Mouse (Mus musculus) adrenal gland, postnatal 14 days (tissue): Measurements from ENCODE around the gene Tdrd12. TPM values are rescaled to one million over a fixed set of nuclear protein-coding genes. Genes with fewer than 3 reads are reported as not detected.

Experiments
- DNase-seq: peaks from one replicate; pipeline ENCODE4 v3.0.0; 2021; ENCODE audit warnings: mixed read lengths
- total RNA-seq: library from RNA; stranded (reverse); gene quantifications from 2 replicates; pipeline ENCODE4 v1.2.3, GENCODE M21; 2021

Tdrd12 gene
- total RNA-seq, 1 experiment from 2014 or later: not detected

DNA sequence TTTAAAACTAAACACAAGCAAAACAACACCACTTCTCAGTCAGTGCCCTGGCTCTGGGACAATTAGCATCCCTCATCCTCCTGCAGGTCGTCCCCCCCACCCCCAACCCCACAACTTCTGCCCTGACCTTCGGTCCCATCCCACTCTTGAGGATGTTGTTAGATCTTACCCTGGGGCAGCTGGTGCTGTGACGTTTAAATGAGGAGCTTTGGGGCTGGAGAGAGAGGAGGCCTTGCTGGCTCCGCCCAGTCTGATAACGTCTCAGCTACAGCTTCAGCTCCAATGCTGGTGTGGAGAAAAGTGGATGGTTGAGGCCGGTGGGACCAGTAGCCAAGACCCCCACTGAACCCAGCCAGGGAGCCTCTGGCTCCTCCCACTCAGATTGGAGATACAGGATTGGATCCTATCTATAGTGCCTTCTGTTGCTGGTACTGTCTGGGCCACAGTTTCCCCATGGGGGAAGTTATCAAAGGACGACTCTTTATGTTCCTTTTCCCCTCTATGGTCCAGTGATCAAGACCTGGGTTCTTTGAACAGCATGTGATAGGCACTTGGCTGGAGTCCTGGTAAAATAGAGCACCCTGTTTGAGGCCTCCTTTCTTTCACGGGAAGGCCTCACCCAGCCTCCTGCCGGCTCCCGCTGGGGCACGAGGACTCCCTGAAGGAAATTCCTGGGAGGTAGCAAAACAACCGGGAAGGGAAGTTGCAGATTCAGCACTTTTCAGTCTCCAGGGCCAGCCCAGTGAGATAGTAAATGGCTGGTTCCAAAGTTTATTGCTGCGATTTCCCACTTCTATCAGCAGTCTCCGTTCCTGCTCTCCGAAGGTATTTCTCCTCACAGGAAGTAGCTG, 89.3 kb downstream of the Tdrd12 start, which contains the start of gene Slc7a9:
Gene Slc7a9, plus strand, starts transcription at position 801 of the 851 bp plus-strand sequence.
- DNase-seq: no peak

DNA sequence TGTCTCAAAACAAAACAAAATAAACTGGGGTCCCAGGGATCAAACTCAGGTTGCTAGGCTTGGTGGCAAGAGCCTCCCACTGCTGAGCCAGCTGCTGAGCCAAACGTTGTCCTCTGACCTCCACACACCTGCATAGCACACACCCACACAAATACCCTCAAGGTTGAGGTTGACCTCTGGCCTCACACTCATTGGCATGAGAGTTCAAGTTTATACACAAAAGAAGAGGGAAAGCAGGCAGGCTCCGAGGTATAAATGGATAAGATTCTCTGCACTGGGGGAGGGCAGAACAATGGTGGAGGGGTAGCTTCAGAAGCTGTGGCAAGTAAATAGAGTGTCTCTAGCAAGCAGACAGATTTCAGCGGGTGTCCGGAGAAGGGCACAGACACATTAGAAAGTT, 90.0 kb downstream of the Tdrd12 start:
- DNase-seq: no peak

DNA sequence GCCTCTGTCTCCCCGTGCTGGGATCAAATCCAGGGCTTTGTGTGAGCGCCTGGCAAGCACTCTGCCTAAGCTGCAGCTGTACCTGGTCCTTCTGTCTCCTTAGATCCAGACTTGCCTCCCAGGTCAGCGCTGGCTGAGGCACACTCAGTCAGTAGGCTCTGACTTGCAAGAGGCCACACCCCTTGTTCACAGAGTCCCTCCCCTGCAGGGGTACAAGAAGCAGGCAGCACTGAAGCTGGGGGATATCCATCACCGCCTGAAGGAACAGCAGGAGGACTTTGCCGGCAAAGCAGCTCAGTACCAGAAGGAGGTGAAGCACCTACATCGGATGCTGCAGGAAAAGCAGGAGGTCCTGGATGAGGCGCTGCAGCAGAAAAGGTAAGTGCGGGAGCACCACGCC, 102.3 kb downstream of the Tdrd12 start:
- DNase-seq: no peak

DNA sequence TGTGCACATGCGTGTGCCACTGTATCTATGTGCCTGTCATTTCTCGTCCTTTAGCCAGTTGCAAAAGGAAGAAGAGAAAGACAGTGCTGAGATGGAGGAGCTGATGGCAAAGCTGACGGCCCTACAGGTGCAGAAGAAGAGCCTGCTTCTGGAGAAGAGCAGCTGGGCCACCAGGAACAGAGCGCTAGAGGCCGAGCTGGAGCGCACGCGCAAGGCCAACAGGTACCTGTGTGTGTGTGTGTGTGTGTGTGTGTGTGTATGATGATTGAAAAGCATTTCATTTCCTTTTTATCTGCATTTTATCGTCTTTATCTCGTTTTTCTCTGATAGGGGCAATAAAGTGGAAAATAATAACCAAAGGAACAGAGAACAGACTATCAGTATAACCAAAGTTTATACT, 109.4 kb downstream of the Tdrd12 start:
- DNase-seq: no peak

DNA sequence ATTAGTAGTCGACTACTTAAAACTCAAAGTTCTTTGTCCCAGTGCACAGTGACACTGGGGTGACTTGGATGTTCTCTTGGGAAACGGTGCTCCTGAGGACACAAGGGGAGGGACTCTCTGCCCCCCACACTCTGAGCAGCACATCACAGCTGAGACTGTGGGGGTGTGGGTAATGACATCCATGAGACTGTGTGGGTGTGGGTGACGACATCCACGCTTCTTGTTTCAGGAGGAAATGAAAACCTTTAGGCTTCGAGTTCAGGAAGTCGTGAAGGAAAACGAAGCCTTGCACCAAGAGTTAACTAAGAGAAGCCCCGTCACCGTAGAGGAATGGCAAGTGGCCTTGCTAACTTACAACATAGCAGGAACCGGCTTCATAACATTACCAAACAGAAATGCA, 114.5 kb downstream of the Tdrd12 start:
- DNase-seq: no peak

Other genes with a start within 250 kb of the Tdrd12 start
- gene Gpatch1, start 219.3 kb downstream of the Tdrd12 start, total RNA-seq: 14.0 and 17.1 TPM in 2 replicates
- 2.8 and 4.7 TPM in 2 replicates for gene Rhpn2, start 203.6 kb downstream of the Tdrd12 start, total RNA-seq
- gene Faap24, start 140.9 kb downstream of the Tdrd12 start, total RNA-seq: 5.6 and 8.4 TPM in 2 replicates
- 16.9 and 18.4 TPM in 2 replicates for gene Cep89, start 140.7 kb downstream of the Tdrd12 start, total RNA-seq
- not detected in 2 replicates for gene Slc7a9, start 88.9 kb downstream of the Tdrd12 start, total RNA-seq
- gene Nudt19, start 18.6 kb upstream of the Tdrd12 start, total RNA-seq: 56.6 and 59.6 TPM in 2 replicates
- 0.37 and 0.56 TPM in 2 replicates for gene Rgs9bp, start 47.8 kb upstream of the Tdrd12 start, total RNA-seq
- 30.7 and 33.6 TPM in 2 replicates for gene Ankrd27, start 48.5 kb upstream of the Tdrd12 start, total RNA-seq
- 84.8 and 103 TPM in 2 replicates for gene Pdcd5, start 109.8 kb upstream of the Tdrd12 start, total RNA-seq
- gene Dpy19l3, start 216.7 kb upstream of the Tdrd12 start, total RNA-seq: 30.2 and 35.9 TPM in 2 replicates